Mouse (Mus musculus) ES-E14 (cell line): ENCODE data around the gene Gm42957. TPM values are rescaled to one million over a fixed set of nuclear protein-coding genes. Genes with fewer than 3 reads are reported as not detected.

Experiments used
- DNase-seq: peaks from one replicate; pipeline ENCODE4 v3.0.0-alpha.2; 2013; ENCODE audit warnings: low read depth, low spot score
- H3K27ac ChIP-seq: 2 replicates; pipeline ENCODE4 v1.5.1; 2012; ENCODE audit warnings: low read depth, mild to moderate bottlenecking, low read length, moderate library complexity, mixed read lengths; ENCODE audit not compliant: poor library complexity, insufficient read depth, severe bottlenecking
- H3K36me3 ChIP-seq: 2 replicates; pipeline ENCODE4 v1.6.1; 2012; ENCODE audit warnings: mild to moderate bottlenecking, low read length, moderate library complexity, mixed read lengths; ENCODE audit not compliant: control insufficient read depth, poor library complexity, insufficient read depth, severe bottlenecking
- H3K4me1 ChIP-seq, 2 experiments: fragments of 150-350 bp in 1 of 2; sonication (generic) in 1 of 2; 2 replicates each; pipeline ENCODE4 v1.6.1; 2012; ENCODE audit warnings: low read length in 2 of 2, mild to moderate bottlenecking in 1 of 2, mixed read lengths in 1 of 2; ENCODE audit not compliant: control insufficient read depth in 2 of 2, insufficient read depth in 2 of 2, poor library complexity in 1 of 2
- H3K4me3 ChIP-seq, 2 experiments: fragments of 150-350 bp in 1 of 2; sonication (generic) in 1 of 2; 2 replicates each; pipeline ENCODE4 v1.5.1; 2012; ENCODE audit warnings: low read length in 2 of 2, low read depth in 1 of 2, mild to moderate bottlenecking in 1 of 2, mixed read lengths in 1 of 2; ENCODE audit not compliant: insufficient read depth in 1 of 2, poor library complexity in 1 of 2, severe bottlenecking in 1 of 2
- H3K9ac ChIP-seq: 2 replicates; pipeline ENCODE4 v1.6.1; 2012; ENCODE audit warnings: low read depth, mild to moderate bottlenecking, low read length, mixed read lengths; ENCODE audit not compliant: poor library complexity, insufficient read depth, severe bottlenecking
- H3K9me3 ChIP-seq: fragments of 150-350 bp; sonication (generic); 2 replicates; pipeline ENCODE4 v1.6.1; 2012; ENCODE audit warnings: low read depth, mild to moderate bottlenecking, low read length; ENCODE audit not compliant: control insufficient read depth, insufficient read depth
- CHD2 ChIP-seq: IDR thresholded peaks from 2 replicates; pipeline ENCODE4 v1.6.1; 2014; ENCODE audit warnings: mild to moderate bottlenecking, low read depth, low read length, inconsistent platforms
- HCFC1 ChIP-seq: IDR thresholded peaks from 2 replicates; pipeline ENCODE4 v1.6.1; 2012; ENCODE audit warnings: low read length, inconsistent platforms, borderline replicate concordance; ENCODE audit not compliant: insufficient read depth
- MAFK ChIP-seq: IDR thresholded peaks from 2 replicates; pipeline ENCODE4 v1.6.1; 2014; ENCODE audit warnings: mild to moderate bottlenecking, low read depth, low read length, inconsistent platforms; ENCODE audit not compliant: insufficient read depth
- ZC3H11A ChIP-seq: IDR thresholded peaks from 2 replicates; pipeline ENCODE4 v1.6.1; 2012; ENCODE audit warnings: low read depth, mild to moderate bottlenecking, inconsistent platforms, low read length, borderline replicate concordance
- ZNF384 ChIP-seq: IDR thresholded peaks from 2 replicates; pipeline ENCODE4 v1.6.1; 2012; ENCODE audit warnings: low read depth, low read length, inconsistent platforms
- in situ Hi-C, 2 experiments: fragments of 600-800 bp; cut with MboI; formaldehyde crosslinking; loops; one replicate each; pipeline ENCODE4 v1.15.1; 2025; ENCODE audit warnings: low sequenced_read_pairs in 2 of 2, inconsistent platforms in 1 of 2; ENCODE audit not compliant: unreplicated experiment in 2 of 2
- total RNA-seq: library from RNA; depleted of rRNA; stranded (reverse); fragments of 300-350 nt; gene quantifications from 2 replicates; pipeline ENCODE4 v1.2.3, GENCODE M21; 2012

The Gm42957 gene
- total RNA-seq, 1 experiment, result 0.13 TPM

- in situ Hi-C loops, result no loop called here
- H3K27ac ChIP-seq, result no peak overlapping the region
- H3K9ac ChIP-seq, result no peak overlapping the region
- H3K9me3 ChIP-seq, result no peaks in the 10 kb centered on the region
- H3K4me1 ChIP-seq, result peaks cover 13 to 17% of the 10 kb centered on the region in 2 experiments
- H3K4me3 ChIP-seq, result no peak overlapping the region
- H3K36me3 ChIP-seq, result no peaks in the 10 kb centered on the region
- no peak for DNase-seq
- TF ChIP-seq ZC3H11A, result no peak
- TF ChIP-seq ZNF384, result no peak
- no peak for TF ChIP-seq HCFC1
- TF ChIP-seq MAFK, result no peak
- TF ChIP-seq CHD2, result no peak
Measured at GRCm38 (mm10) chr3:96594851-96595250, 40.4 kb upstream of the Gm42957 start.

GRCm38 (mm10) chr3:96595661-96596060, 39.6 kb upstream of the Gm42957 start:
- Histone ChIP-seq H3K4me1 (peaks cover 13 to 17% of the 10 kb centered on the region in 2 experiments), H3K9me3 (no peaks in the 10 kb centered on the region), H3K36me3 (no peaks in the 10 kb centered on the region), H3K9ac (no peak overlapping the region), H3K27ac (no peak overlapping the region), H3K4me3 (peak overlapping the region in 1 of 2 experiments; percentile 71; a peak in 1 of 4 replicates)
- TF ChIP-seq HCFC1 (no peak), ZNF384 (no peak), CHD2 (no peak), ZC3H11A (no peak), MAFK (no peak)
- no peak for DNase-seq
- in situ Hi-C loops, result no loop called here

- no peak for DNase-seq
- Histone ChIP-seq H3K4me1 (peaks cover 13 to 17% of the 10 kb centered on the region in 2 experiments), H3K27ac (no peak within 1 kb of the TSS), H3K4me3 (peak within 1 kb of the TSS; percentile 65 to 71), H3K9ac (peak within 1 kb of the TSS; percentile 56), H3K9me3 (no peaks in the 10 kb centered on the region), H3K36me3 (no peaks in the 10 kb centered on the region)
- in situ Hi-C loops, result no loop called here
- TF ChIP-seq HCFC1 (no peak), MAFK (no peak), ZNF384 (no peak), CHD2 (no peak)
Measured at GRCm38 (mm10) chr3:96596228-96596707, 39.0 kb upstream of the Gm42957 start, which contains the start of gene Ankrd34a. Ankrd34a (plus strand) TSS chr3:96596636.

- DNase-seq, result no peak
- peak overlapping the region; percentile 56; the same call in 1 of the 2 replicates for H3K9ac ChIP-seq
- H3K9me3 ChIP-seq, result no peaks in the 10 kb centered on the region
- in situ Hi-C loops, result no loop called here
- TF ChIP-seq HCFC1 (no peak), CHD2 (no peak), MAFK (no peak), ZC3H11A (no peak), ZNF384 (no peak)
- H3K27ac ChIP-seq, result no peak overlapping the region
- peaks cover 13 to 17% of the 10 kb centered on the region in 2 experiments for H3K4me1 ChIP-seq
- no peaks in the 10 kb centered on the region for H3K36me3 ChIP-seq
- H3K4me3 ChIP-seq, result peak overlapping the region; percentile 65 to 71
Measured at GRCm38 (mm10) chr3:96596855-96597254, 38.4 kb upstream of the Gm42957 start.

GRCm38 (mm10) chr3:96597435-96597891, 37.8 kb upstream of the Gm42957 start:
- H3K9ac ChIP-seq, result peak overlapping the region; percentile 56

More at GRCm38 (mm10) chr3:96597435-96597891, 37.8 kb upstream of the Gm42957 start:
- no peak overlapping the region for H3K27ac ChIP-seq
- no peaks in the 10 kb centered on the region for H3K36me3 ChIP-seq
- in situ Hi-C loops, result no loop called here
- H3K4me3 ChIP-seq, result peak overlapping the region; percentile 65 to 71
- no peak for TF ChIP-seq ZNF384
- no peak for TF ChIP-seq ZC3H11A
- no peak for TF ChIP-seq MAFK
- TF ChIP-seq HCFC1, result no peak
- TF ChIP-seq CHD2, result no peak
- no peak for DNase-seq
- H3K4me1 ChIP-seq, result peaks cover 13 to 14% of the 10 kb centered on the region in 2 experiments
- H3K9me3 ChIP-seq, result no peaks in the 10 kb centered on the region
